Mouse (Mus musculus) liver (tissue): ENCODE measurements at regions not wholly inside any gene's neighbourhood (a gene's known extent, or its start where the extent isn't known, plus 50 kb on each side); places are given as distances from the start of the nearest gene placed in this dataset.
"Not testable (repeated sequence)": the region's sequence is repeated elsewhere in the genome, so short reads cannot be mapped to it uniquely, and the experiment has no call there.

ENCODE experiments used
- DNase-seq: peaks from one replicate; pipeline ENCODE4 v3.0.0-alpha.2; 2020; ENCODE audit warnings: mixed read lengths

GRCm38 (mm10) chr12:93142265-93142664 is 1293.3 kb upstream of the Sel1l start:
- DNase-seq = no peak

GRCm38 (mm10) chr12:93136395-93136794 is 1287.4 kb upstream of the Sel1l start:
- DNase-seq = no peak

- no peak for DNase-seq
Measured at GRCm38 (mm10) chr12:93122216-93122615, 1273.3 kb upstream of the Sel1l start.

- no peak for DNase-seq
Measured at GRCm38 (mm10) chr12:93088031-93088790, 1239.3 kb upstream of the Sel1l start.

GRCm38 (mm10) chr12:93063864-93064263 is 1214.9 kb upstream of the Sel1l start:
- DNase-seq = no peak

- no peak for DNase-seq
Measured at GRCm38 (mm10) chr12:93019633-93020032, 1170.7 kb upstream of the Sel1l start.

GRCm38 (mm10) chr12:93011583-93011982 is 1162.6 kb upstream of the Sel1l start:
- DNase-seq = no peak

- no peak for DNase-seq
Measured at GRCm38 (mm10) chr12:93006844-93007365, 1157.9 kb upstream of the Sel1l start.

- DNase-seq = no peak
Measured at GRCm38 (mm10) chr12:93003125-93003524, 1154.2 kb upstream of the Sel1l start.

GRCm38 (mm10) chr12:92975698-92976097 is 1126.7 kb upstream of the Sel1l start:
- DNase-seq = no peak

- DNase-seq = no peak
Measured at GRCm38 (mm10) chr12:92944352-92944751, 1095.4 kb upstream of the Sel1l start.

- DNase-seq = no peak
Measured at GRCm38 (mm10) chr12:92927591-92927990, 1078.6 kb upstream of the Sel1l start.

- DNase-seq = no peak
Measured at GRCm38 (mm10) chr12:92926942-92927341, 1078.0 kb upstream of the Sel1l start.

GRCm38 (mm10) chr12:92919920-92920319 is 1071.0 kb upstream of the Sel1l start:
- DNase-seq = no peak

- DNase-seq = no peak
Measured at GRCm38 (mm10) chr12:92916267-92916666, 1067.3 kb upstream of the Sel1l start.

GRCm38 (mm10) chr12:92915776-92916175 is 1066.8 kb upstream of the Sel1l start:
- no peak for DNase-seq

GRCm38 (mm10) chr12:92915203-92915602 is 1066.2 kb upstream of the Sel1l start:
- no peak for DNase-seq

GRCm38 (mm10) chr12:92904382-92904781 is 1055.4 kb upstream of the Sel1l start:
- DNase-seq = no peak

- DNase-seq = no peak
Measured at GRCm38 (mm10) chr12:92892315-92892714, 1043.4 kb upstream of the Sel1l start.

GRCm38 (mm10) chr12:92891663-92892062 is 1042.7 kb upstream of the Sel1l start:
- not testable (repeated sequence) for DNase-seq

GRCm38 (mm10) chr12:92891126-92891525 is 1042.2 kb upstream of the Sel1l start:
- DNase-seq = not testable (repeated sequence)

GRCm38 (mm10) chr12:92887747-92888146 is 1038.8 kb upstream of the Sel1l start:
- DNase-seq = no peak

GRCm38 (mm10) chr12:92886394-92887075 is 1037.6 kb upstream of the Sel1l start:
- DNase-seq = not testable (repeated sequence)

- not testable (repeated sequence) for DNase-seq
Measured at GRCm38 (mm10) chr12:92884014-92884413, 1035.1 kb upstream of the Sel1l start.
